Mouse (Mus musculus): ENCODE data around the gene Ncstn.
A peak's percentile ranks its signal among the peaks of the same experiment; 100 is the strongest.

The Ncstn gene

GRCm38 (mm10) chr1:172077981-172078380 is 4.6 kb downstream of the Ncstn start:
- DNase-seq (ENCODE audit: extremely low spot score, low read depth, low spot score): no peak

DNA sequence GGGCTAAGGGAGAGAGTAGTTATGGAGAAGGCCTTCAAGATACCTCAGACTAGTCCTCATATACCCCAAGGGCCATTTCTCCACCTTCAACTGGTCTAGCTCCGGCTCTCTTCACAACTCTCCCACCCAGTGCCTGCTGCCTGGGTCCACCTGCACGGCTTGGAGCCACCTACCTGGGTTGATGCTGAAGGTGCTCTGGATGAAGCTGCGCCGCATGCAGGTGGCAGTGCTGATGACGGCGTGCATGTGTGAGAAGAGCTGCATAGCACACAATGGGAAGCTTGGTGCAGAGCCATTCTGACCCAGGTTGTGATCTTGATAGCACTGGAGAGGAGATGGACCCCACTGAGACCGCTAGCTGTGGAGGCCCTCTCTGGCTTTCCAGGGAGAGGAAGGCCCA is 10.0 kb downstream of the Ncstn start:
- no peak for DNase-seq (ENCODE audit: extremely low spot score, low read depth, low spot score)

DNA sequence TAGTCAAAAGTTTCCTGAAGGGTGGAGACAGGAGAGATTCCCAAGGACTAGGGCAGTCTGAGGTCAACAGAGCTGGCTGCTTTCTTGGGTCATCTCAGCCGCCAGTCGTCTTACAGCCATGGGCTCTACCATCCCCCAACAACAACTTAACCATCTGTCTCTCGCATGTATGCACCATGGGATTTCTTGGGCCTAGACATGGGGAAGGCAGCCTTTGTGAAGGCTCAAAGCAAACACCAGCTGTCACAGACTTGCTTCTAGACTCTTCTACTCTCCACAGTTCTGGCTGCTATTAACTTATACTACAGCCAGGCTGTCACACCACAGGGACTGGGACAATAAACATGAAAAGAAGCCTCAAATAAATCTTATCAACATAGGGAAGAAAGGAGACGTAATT is 11.0 kb downstream of the Ncstn start:
- DNase-seq (ENCODE audit: extremely low spot score, low read depth, low spot score): no peak

GRCm38 (mm10) chr1:172070227-172070626 is 12.4 kb downstream of the Ncstn start:
- DNase-seq (ENCODE audit: extremely low spot score, low read depth, low spot score): no peak

GRCm38 (mm10) chr1:172064613-172065141 is 17.9 kb downstream of the Ncstn start:
- DNase-seq (ENCODE audit: extremely low spot score, low read depth, low spot score): no peak

DNA sequence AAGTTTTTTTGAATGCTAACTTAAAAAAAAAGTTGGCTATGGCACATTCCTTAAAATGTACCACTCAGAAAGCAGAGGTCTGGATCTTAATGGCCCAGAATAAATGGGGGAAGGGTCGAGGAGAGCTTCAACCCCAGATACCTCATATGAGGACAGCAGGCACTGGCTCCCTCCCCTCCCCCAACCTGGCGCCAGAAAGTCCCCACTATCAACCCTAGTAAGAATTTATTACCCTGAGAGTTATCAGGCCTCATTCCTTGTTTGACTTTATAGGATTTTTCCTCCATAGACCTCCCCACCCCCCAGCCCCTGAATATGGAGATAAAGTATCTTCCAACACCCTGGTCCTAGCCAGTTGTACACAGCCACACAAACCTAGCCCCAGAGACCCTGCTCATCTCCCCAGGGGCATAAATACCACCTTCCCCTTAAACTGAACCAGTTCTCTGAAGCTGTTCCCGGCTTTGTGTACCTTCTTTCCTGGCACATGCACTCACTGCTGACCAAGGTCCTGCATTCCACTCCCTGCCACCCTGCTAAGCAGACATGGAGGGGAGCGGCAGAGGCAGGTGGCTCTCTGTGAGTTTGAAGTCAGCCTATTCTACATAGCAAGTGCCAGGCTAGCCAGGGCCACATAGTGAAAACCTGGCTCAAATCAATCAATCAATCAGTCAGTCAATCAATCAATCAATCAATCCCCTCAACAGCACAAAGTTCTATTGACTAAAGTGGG is 19.1 kb downstream of the Ncstn start:
- no peak for DNase-seq (ENCODE audit: extremely low spot score, low read depth, low spot score)

DNA sequence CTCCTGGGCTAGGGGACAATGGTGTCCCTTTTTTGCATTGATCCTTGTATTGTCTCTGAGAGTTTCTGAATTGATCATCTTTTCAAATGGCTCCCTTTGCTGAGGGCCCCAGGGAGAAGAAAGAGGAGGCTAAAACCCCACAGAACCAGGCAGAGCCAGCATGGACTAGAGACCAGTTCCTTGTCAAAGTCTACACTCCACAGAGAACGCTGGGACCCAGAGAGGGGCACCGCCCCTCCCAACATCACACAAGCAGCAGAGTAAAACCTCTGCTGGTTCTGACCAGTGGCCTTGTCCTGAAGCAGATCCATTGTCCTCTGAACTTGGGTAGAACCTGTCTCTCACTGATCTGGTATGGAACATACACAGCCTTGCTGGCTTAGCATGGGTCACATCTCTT is 20.5 kb downstream of the Ncstn start:
- no peak for DNase-seq (ENCODE audit: extremely low spot score, low read depth, low spot score)

GRCm38 (mm10) chr1:172061217-172061616 is 21.4 kb downstream of the Ncstn start:
- DNase-seq (ENCODE audit: extremely low spot score, low read depth, low spot score): no peak

- no peak for DNase-seq (ENCODE audit: extremely low spot score, low read depth, low spot score)
Observed at GRCm38 (mm10) chr1:172060659-172061058, 21.9 kb downstream of the Ncstn start.

GRCm38 (mm10) chr1:172058874-172059273 is 23.7 kb downstream of the Ncstn start:
- no peak for DNase-seq (ENCODE audit: extremely low spot score, low read depth, low spot score)

DNA sequence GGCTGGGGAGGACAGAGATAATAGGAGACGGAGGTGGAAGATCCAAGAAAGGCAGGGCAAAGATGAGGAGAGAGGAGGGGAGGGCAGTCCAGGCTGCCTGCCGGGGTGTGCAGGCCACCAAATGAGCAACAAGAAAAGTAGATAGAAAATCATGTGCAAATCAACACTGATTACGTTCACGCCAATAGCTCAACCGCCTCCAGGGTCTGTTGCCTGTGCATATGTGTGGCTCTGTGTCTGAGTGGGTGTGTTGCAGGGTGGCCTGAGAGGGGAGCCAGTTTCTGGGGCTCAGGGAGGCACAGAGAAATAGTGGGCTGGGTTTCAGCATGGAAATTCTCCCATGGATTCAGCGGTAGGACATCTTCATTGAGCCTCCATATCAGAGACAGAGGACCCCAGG is 24.3 kb downstream of the Ncstn start:
- no peak for DNase-seq (ENCODE audit: extremely low spot score, low read depth, low spot score)

DNA sequence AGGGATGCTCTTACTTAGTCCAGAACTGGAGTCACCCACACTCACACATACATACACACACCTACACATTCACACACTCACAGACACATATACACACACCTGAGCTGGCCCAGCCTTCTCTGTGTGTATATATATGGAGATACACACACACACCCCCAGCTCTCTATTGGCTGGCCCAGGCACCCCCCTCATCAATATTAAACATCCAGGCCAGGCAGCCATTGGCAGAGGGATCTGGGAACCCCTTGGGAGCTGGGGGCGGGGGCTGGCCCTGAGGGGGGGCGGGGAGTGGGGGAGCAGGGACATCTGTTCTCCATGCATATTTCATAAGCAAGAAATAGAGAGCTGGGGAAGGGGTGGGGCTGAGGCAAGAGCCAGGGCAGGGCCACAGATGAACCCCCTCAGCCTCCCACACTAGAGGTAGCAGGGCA is 25.1 kb downstream of the Ncstn start, which contains the start of gene Nhlh1:
Gene Nhlh1, minus strand, starts transcription at position 83 of the 431 bp plus-strand sequence.
- DNase-seq (ENCODE audit: extremely low spot score, low read depth, low spot score): no peak

- DNase-seq (ENCODE audit: extremely low spot score, low read depth, low spot score): no peak
Observed at GRCm38 (mm10) chr1:172056251-172056650, 26.3 kb downstream of the Ncstn start.

- DNase-seq (ENCODE audit: extremely low spot score, low read depth, low spot score): no peak
Observed at GRCm38 (mm10) chr1:172053541-172054440, 28.8 kb downstream of the Ncstn start.

GRCm38 (mm10) chr1:172052766-172053279 is 29.8 kb downstream of the Ncstn start:
- DNase-seq (ENCODE audit: extremely low spot score, low read depth, low spot score): no peak

- DNase-seq (ENCODE audit: extremely low spot score, low read depth, low spot score): no peak
Observed at GRCm38 (mm10) chr1:172049131-172049782, 33.3 kb downstream of the Ncstn start.

GRCm38 (mm10) chr1:172048241-172048734 is 34.3 kb downstream of the Ncstn start:
- DNase-seq (ENCODE audit: extremely low spot score, low read depth, low spot score): no peak

GRCm38 (mm10) chr1:172046938-172047337 is 35.7 kb downstream of the Ncstn start:
- peak; percentile 54 for DNase-seq (ENCODE audit: extremely low spot score, low read depth, low spot score)

DNA sequence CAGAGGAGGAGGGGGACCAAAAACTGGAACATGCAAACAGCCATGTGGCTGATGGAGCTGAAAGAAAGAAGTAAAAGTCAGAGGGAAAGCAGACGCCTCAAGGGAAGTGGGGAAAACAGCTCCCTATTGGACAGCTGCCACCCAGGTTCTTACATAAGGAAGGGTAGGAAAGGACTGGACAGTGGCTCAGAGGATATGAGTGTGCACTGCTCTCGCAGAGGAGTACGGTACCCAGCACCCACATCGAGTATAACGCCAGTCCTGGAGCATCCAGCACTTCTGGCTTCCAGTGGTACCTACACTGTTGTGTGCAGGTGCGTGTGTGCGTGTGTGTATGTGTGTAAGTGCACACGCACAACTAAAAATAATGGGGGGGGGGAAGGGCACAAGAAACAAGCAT is 36.2 kb downstream of the Ncstn start:
- no peak for DNase-seq (ENCODE audit: extremely low spot score, low read depth, low spot score)

DNA sequence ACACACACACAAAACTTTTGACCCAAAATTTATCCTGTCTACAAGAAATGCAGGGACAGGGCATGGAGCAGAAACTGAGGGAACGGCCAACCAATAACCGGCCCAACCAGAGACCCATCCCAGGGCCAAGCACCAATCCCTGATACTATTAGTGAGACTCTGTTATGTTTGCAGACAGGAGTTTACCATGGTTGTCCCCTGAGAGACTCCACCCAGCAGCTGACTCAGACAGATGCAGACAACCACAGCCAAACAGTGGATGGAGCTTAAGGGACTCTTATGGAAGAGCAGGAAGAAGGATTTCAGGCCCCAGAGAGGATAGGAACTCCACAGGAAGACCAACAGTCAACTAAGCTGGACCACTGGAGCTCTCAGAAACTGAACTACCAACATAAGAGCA is 52.7 kb downstream of the Ncstn start:
- no peak for DNase-seq (ENCODE audit: extremely low spot score, low read depth, low spot score)
